Mouse (Mus musculus) heart, postnatal 4 days (tissue): ENCODE data around the gene Olfr1420. TPM values are rescaled to one million over a fixed set of nuclear protein-coding genes. Genes with fewer than 3 reads are reported as not detected.

Source experiments
- microRNA-seq, 2 experiments: library from miRNA; unstranded; fragments of <30 nt; microRNA quantifications; one replicate each; pipeline ENCODE4 v1.2.0; 2021 to 2022
- total RNA-seq, 2 experiments: library from RNA; stranded (reverse); gene quantifications; 2 replicates each; pipeline ENCODE4 v1.2.3; 2021

Olfr1420 gene
- total RNA-seq, 2 experiments from 2014 or later: not detected

Small RNA genes lying within 50 kb of the gene (microRNA-seq; reads per million reads assigned to microRNA genes)
- gene Mir6994: 6.1 to 6.9 reads per million in 2 experiments

Other genes with a start within 250 kb of the Olfr1420 start
- gene Ms4a3, start 245.7 kb upstream of the Olfr1420 start, total RNA-seq: not detected
- not detected for gene Oosp2, start 226.0 kb upstream of the Olfr1420 start, total RNA-seq
- not detected for gene Oosp1, start 195.4 kb upstream of the Olfr1420 start, total RNA-seq
- gene Oosp3, start 189.5 kb upstream of the Olfr1420 start, total RNA-seq: not detected
- not detected for gene Gif, start 139.0 kb upstream of the Olfr1420 start, total RNA-seq
- gene Mrpl16, start 116.2 kb upstream of the Olfr1420 start, total RNA-seq: 10 to 100 TPM; 88.3 to 89.9 TPM
- gene Stx3, start 67.2 kb upstream of the Olfr1420 start, total RNA-seq: 1 to 10 TPM; 5.4 to 6.1 TPM
- gene Olfr1417, start 47.3 kb upstream of the Olfr1420 start, total RNA-seq: not detected
- gene Olfr1418, start 25.5 kb upstream of the Olfr1420 start, total RNA-seq: not detected
- not detected for gene Olfr1419, start 11.5 kb upstream of the Olfr1420 start, total RNA-seq
- gene Patl1, start 25.8 kb downstream of the Olfr1420 start, total RNA-seq: 10 to 100 TPM; 37.0 to 41.5 TPM
- 10 to 100 TPM; 69.5 to 71.2 TPM for gene Osbp, start 79.4 kb downstream of the Olfr1420 start, total RNA-seq
- not detected for gene Olfr1423, start 154.8 kb downstream of the Olfr1420 start, total RNA-seq
- not detected for gene Olfr1424, start 176.1 kb downstream of the Olfr1420 start, total RNA-seq
- not detected for gene Olfr1425, start 191.2 kb downstream of the Olfr1420 start, total RNA-seq
- not detected for gene Olfr1426, start 205.4 kb downstream of the Olfr1420 start, total RNA-seq
- gene Olfr1427, start 216.8 kb downstream of the Olfr1420 start, total RNA-seq: not detected
- gene Olfr1428, start 229.3 kb downstream of the Olfr1420 start, total RNA-seq: not detected
- not detected for gene Olfr76, start 236.6 kb downstream of the Olfr1420 start, total RNA-seq